Comparison of ENCODE assay signal across 8 mouse cellular contexts in genomic region chr6:8777411-8778295, GRCm38 (mm10). TPM values are rescaled to one million over a fixed set of nuclear protein-coding genes. Genes with fewer than 3 reads are reported as not detected.
A peak's percentile ranks its signal among the peaks of the same experiment; 100 is the strongest.
DNase-seq lines count a peak whose midpoint lies in the region; ATAC-seq lines count a peak whose summit lies in the region.

No protein-coding gene starts in this region.

- no peaks in the 10 kb centered on the region; the same call in 1 of the 2 replicates for H3K27me3 ChIP-seq in embryonic facial prominence, embryonic 12.5 days
- 0 out of 2 replicates have a peak, but pooled peaks cover 3% of the 10 kb centered on the region for H3K27me3 ChIP-seq in heart, embryonic 10.5 days (ENCODE audit: insufficient read depth, poor library complexity, severe bottlenecking)
- peaks cover 37% of the 10 kb centered on the region for H3K27me3 ChIP-seq in limb, embryonic 12.5 days
- peaks cover 8% of the 10 kb centered on the region; the same call in 1 of the 2 replicates for H3K27me3 ChIP-seq in midbrain, embryonic 12.5 days
- no peaks in the 10 kb centered on the region for H3K27me3 ChIP-seq in stomach, embryonic 15.5 days (replicated peaks)

- H3K27ac ChIP-seq in embryonic facial prominence, embryonic 12.5 days: no peak overlapping the region
- peak overlapping the region; percentile 93 for H3K27ac ChIP-seq in heart, embryonic 10.5 days
- no peak overlapping the region for H3K27ac ChIP-seq in limb, embryonic 12.5 days
- 0 out of 2 replicates have a peak overlapping the region, but pooled peaks have one; percentile 35 for H3K27ac ChIP-seq in midbrain, embryonic 12.5 days (replicated peaks)
- H3K27ac ChIP-seq in stomach, embryonic 15.5 days: peak overlapping the region; percentile 71

- peak overlapping the region; percentile 80 for H3K4me3 ChIP-seq in embryonic facial prominence, embryonic 12.5 days
- peak overlapping the region; percentile 88 for H3K4me3 ChIP-seq in heart, embryonic 10.5 days
- peak overlapping the region; percentile 78 for H3K4me3 ChIP-seq in limb, embryonic 12.5 days (replicated peaks)
- H3K4me3 ChIP-seq in midbrain, embryonic 12.5 days: peak overlapping the region; percentile 81
- peak overlapping the region; percentile 69 for H3K4me3 ChIP-seq in stomach, embryonic 15.5 days (replicated peaks)

- H3K4me2 ChIP-seq in embryonic facial prominence, embryonic 12.5 days (replicated peaks): peak overlapping the region; percentile 90
- H3K4me2 ChIP-seq in limb, embryonic 12.5 days: peak overlapping the region; percentile 95
- peak overlapping the region; percentile 78 for H3K4me2 ChIP-seq in midbrain, embryonic 12.5 days (replicated peaks)
- H3K4me2 ChIP-seq in stomach, embryonic 15.5 days: peak overlapping the region; percentile 87

- WGBS in embryonic facial prominence, embryonic 12.5 days: under 1% methylated on average over 67 of the region's 69 CpGs
- 1% methylated on average over 61 of the region's 69 CpGs for WGBS in heart, embryonic 10.5 days
- WGBS in limb, embryonic 12.5 days: 1% methylated on average over 68 of the region's 69 CpGs
- WGBS in midbrain, embryonic 12.5 days: 1% methylated on average over 49 of the region's 69 CpGs
- 1% methylated on average over 56 of the region's 69 CpGs for WGBS in stomach, embryonic 15.5 days

- peak; percentile 84 for ATAC-seq in embryonic facial prominence, embryonic 12.5 days (ENCODE audit: insufficient number of reproducible peaks, insufficient read depth, low FRiP score, low TSS enrichment)
- ATAC-seq in limb, embryonic 12.5 days (ENCODE audit: insufficient number of reproducible peaks, insufficient read depth, low FRiP score, low TSS enrichment, low read depth): peak; percentile 88
- peak; percentile 95 for ATAC-seq in midbrain, embryonic 12.5 days (ENCODE audit: low FRiP score, low read depth)
- ATAC-seq in stomach, embryonic 15.5 days (ENCODE audit: insufficient read depth, low FRiP score, low read depth): peak; percentile 91

- H3K36me3 ChIP-seq in embryonic facial prominence, embryonic 12.5 days: no peaks in the 10 kb centered on the region
- H3K36me3 ChIP-seq in heart, embryonic 10.5 days: no peaks in the 10 kb centered on the region
- H3K36me3 ChIP-seq in limb, embryonic 12.5 days: no peaks in the 10 kb centered on the region
- no peaks in the 10 kb centered on the region for H3K36me3 ChIP-seq in midbrain, embryonic 12.5 days
- no peaks in the 10 kb centered on the region for H3K36me3 ChIP-seq in stomach, embryonic 15.5 days

- H3K9ac ChIP-seq in embryonic facial prominence, embryonic 12.5 days: peak overlapping the region; percentile 78
- peak overlapping the region; percentile 83 for H3K9ac ChIP-seq in limb, embryonic 12.5 days (replicated peaks)
- H3K9ac ChIP-seq in midbrain, embryonic 12.5 days (replicated peaks): peak overlapping the region; percentile 77
- peak overlapping the region; percentile 45 for H3K9ac ChIP-seq in stomach, embryonic 15.5 days

- H3K4me1 ChIP-seq in embryonic facial prominence, embryonic 12.5 days: no peaks in the 10 kb centered on the region
- peaks cover 14% of the 10 kb centered on the region for H3K4me1 ChIP-seq in heart, embryonic 10.5 days
- H3K4me1 ChIP-seq in limb, embryonic 12.5 days (replicated peaks): 0 out of 2 replicates have a peak, but pooled peaks cover 5% of the 10 kb centered on the region
- peaks cover 7% of the 10 kb centered on the region for H3K4me1 ChIP-seq in midbrain, embryonic 12.5 days
- peaks cover 7% of the 10 kb centered on the region; the same call in 1 of the 2 replicates for H3K4me1 ChIP-seq in stomach, embryonic 15.5 days

- no peaks in the 10 kb centered on the region for H3K9me3 ChIP-seq in embryonic facial prominence, embryonic 12.5 days
- H3K9me3 ChIP-seq in heart, embryonic 10.5 days: no peaks in the 10 kb centered on the region
- no peaks in the 10 kb centered on the region for H3K9me3 ChIP-seq in limb, embryonic 12.5 days
- H3K9me3 ChIP-seq in midbrain, embryonic 12.5 days: no peaks in the 10 kb centered on the region
- no peaks in the 10 kb centered on the region for H3K9me3 ChIP-seq in stomach, embryonic 15.5 days

- peak; percentile 63 for DNase-seq in 3T3-L1 (ENCODE audit: low read depth, low spot score)
- peak; percentile 87 for DNase-seq in adrenal gland, postnatal 14 days
- DNase-seq in heart, embryonic 10.5 days (ENCODE audit: low spot score): peak; percentile 79
- DNase-seq in kidney, adult 9 months: peak; percentile 59

RNA-seq across cellular contexts. Expression of gene Ica1, which starts 0.6 kb away (rescaled TPM):
- total RNA-seq in adrenal gland, postnatal 14 days (2021): 22.6 and 25.5 TPM in 2 replicates
- 18.1 and 23.3 TPM in 2 replicates for polyA plus RNA-seq in embryonic facial prominence, embryonic 12.5 days (2016; fragmentation: Nextera tagmentation; extraction: Ambion mirVana)
- polyA plus RNA-seq in heart, embryonic 10.5 days (2016; fragmentation: Nextera tagmentation; extraction: Ambion mirVana): 27.9 and 35.8 TPM in 2 replicates
- 18.6 and 18.8 TPM in 2 replicates for polyA plus RNA-seq in limb, embryonic 12.5 days (2016; fragmentation: Nextera tagmentation; extraction: Ambion mirVana)
- 18.4 and 20.1 TPM in 2 replicates for polyA plus RNA-seq in midbrain, embryonic 12.5 days (2016; fragmentation: Nextera tagmentation; extraction: Ambion mirVana)
- 28.2 and 36.8 TPM in 2 replicates for polyA plus RNA-seq in stomach, embryonic 15.5 days (2015; fragmentation: Nextera tagmentation; extraction: Ambion mirVana)

Comparison
In these comparisons a context has a peak if more than half of its experiments do, and no peak if none do; other contexts are left out.
1. H3K27ac ChIP-seq: peak in heart, embryonic 10.5 days (single experiment), midbrain, embryonic 12.5 days (single experiment) and stomach, embryonic 15.5 days (single experiment); none in embryonic facial prominence, embryonic 12.5 days (single experiment) and limb, embryonic 12.5 days (single experiment).
2. Peak in every context shown above with its lines, with median percentiles within 50 percentile points of each other: DNase-seq, ATAC-seq, H3K4me2 ChIP-seq, H3K4me3 ChIP-seq and H3K9ac ChIP-seq.